Mouse (Mus musculus) MEL (cell line): Measurements from ENCODE around the gene Zfp420. TPM values are rescaled to one million over a fixed set of nuclear protein-coding genes. Genes with fewer than 3 reads are reported as not detected.

Experiments used
- DNase-seq: peaks from one replicate; pipeline ENCODE4 v3.0.0; 2011; ENCODE audit warnings: low read depth, low spot score
- H3K27ac ChIP-seq: 2 replicates; pipeline ENCODE4 v1.5.1; 2012; ENCODE audit warnings: low read depth, mild to moderate bottlenecking, control low read depth, low read length, moderate library complexity; ENCODE audit not compliant: control insufficient read depth
- H3K27me3 ChIP-seq, 2 experiments: fragments of 150-350 bp in 1 of 2; sonication (generic) in 1 of 2; 2 replicates each; pipeline ENCODE4 v1.6.1; 2012; ENCODE audit warnings: low read length in 2 of 2, mild to moderate bottlenecking in 2 of 2, improper control_type of control experiment in 1 of 2, moderate library complexity in 1 of 2; ENCODE audit not compliant: insufficient read depth in 2 of 2, control insufficient read depth in 1 of 2
- H3K36me3 ChIP-seq, 2 experiments: 2 replicates each; pipeline ENCODE4 v1.6.1; 2012 to 2014; ENCODE audit warnings: low read length in 2 of 2, improper control_type of control experiment in 1 of 2, inconsistent platforms in 1 of 2, mild to moderate bottlenecking in 1 of 2; ENCODE audit not compliant: insufficient read depth in 2 of 2, control insufficient read depth in 1 of 2
- H3K4me1 ChIP-seq, 2 experiments: fragments of 150-350 bp in 1 of 2; sonication (generic) in 1 of 2; 2 replicates each; pipeline ENCODE4 v1.6.1; 2012; ENCODE audit warnings: low read length in 2 of 2, improper control_type of control experiment in 1 of 2, mild to moderate bottlenecking in 1 of 2; ENCODE audit not compliant: insufficient read depth in 2 of 2, control insufficient read depth in 1 of 2
- H3K4me3 ChIP-seq, 2 experiments: fragments of 150-350 bp in 1 of 2; sonication (generic) in 1 of 2; 2 replicates each; pipeline ENCODE4 v1.5.1; 2012; ENCODE audit warnings: low read depth in 2 of 2, low read length in 2 of 2, mild to moderate bottlenecking in 2 of 2, moderate library complexity in 2 of 2, control low read depth in 1 of 2, improper control_type of control experiment in 1 of 2; ENCODE audit not compliant: control insufficient read depth in 1 of 2, insufficient read depth in 1 of 2
- H3K79me2 ChIP-seq: 2 replicates; pipeline ENCODE4 v1.6.1; 2012; ENCODE audit warnings: mild to moderate bottlenecking, low read length, moderate library complexity; ENCODE audit not compliant: control insufficient read depth, poor library complexity, insufficient read depth
- H3K9ac ChIP-seq: 2 replicates; pipeline ENCODE4 v1.6.1; 2012; ENCODE audit warnings: low read depth, mild to moderate bottlenecking, control low read depth, low read length, moderate library complexity; ENCODE audit not compliant: control insufficient read depth, poor library complexity, severe bottlenecking
- H3K9me3 ChIP-seq: fragments of 150-350 bp; sonication (generic); replicated peaks from 2 replicates; pipeline ENCODE4 v1.6.1; 2012; ENCODE audit warnings: mild to moderate bottlenecking, low read length, improper control_type of control experiment, moderate library complexity; ENCODE audit not compliant: insufficient read depth
- BHLHE40 ChIP-seq: IDR thresholded peaks from 2 replicates; pipeline ENCODE4 v1.6.1; 2012; ENCODE audit warnings: low read depth, mild to moderate bottlenecking, inconsistent platforms, low read length, improper control_type of control experiment, borderline replicate concordance
- CTCF ChIP-seq, 3 experiments: IDR thresholded peaks in 2 of 3; conservative IDR thresholded peaks in 1 of 3; 2 replicates each; pipeline ENCODE4 v1.5.1; 2011 to 2012; ENCODE audit warnings: low read length in 3 of 3, low read depth in 2 of 3, mild to moderate bottlenecking in 2 of 3, improper control_type of control experiment in 1 of 3, inconsistent platforms in 1 of 3, mixed read lengths in 1 of 3, moderate library complexity in 1 of 3; ENCODE audit not compliant: control insufficient read depth in 1 of 3, insufficient read depth in 1 of 3, poor library complexity in 1 of 3, severe bottlenecking in 1 of 3
- ELF1 ChIP-seq: IDR thresholded peaks from 2 replicates; pipeline ENCODE4 v1.6.1; 2014; ENCODE audit warnings: low read depth, mild to moderate bottlenecking, inconsistent platforms, low read length, improper control_type of control experiment, moderate library complexity
- ETS1 ChIP-seq: IDR thresholded peaks from 2 replicates; pipeline ENCODE4 v1.6.1; 2012; ENCODE audit warnings: low read depth, mild to moderate bottlenecking, inconsistent platforms, low read length, improper control_type of control experiment, moderate library complexity
- JUND ChIP-seq: IDR thresholded peaks from 2 replicates; pipeline ENCODE4 v1.6.1; 2011; ENCODE audit warnings: low read depth, mild to moderate bottlenecking, improper control_type of control experiment, low read length
- MAFK ChIP-seq: IDR thresholded peaks from 2 replicates; pipeline ENCODE4 v1.6.1; 2011; ENCODE audit warnings: low read depth, mild to moderate bottlenecking, low read length, improper control_type of control experiment, borderline replicate concordance
- MAX ChIP-seq: IDR thresholded peaks from 2 replicates; pipeline ENCODE4 v1.6.1; 2011; ENCODE audit warnings: low read length, improper control_type of control experiment
- MAZ ChIP-seq: IDR thresholded peaks from 2 replicates; pipeline ENCODE4 v1.6.1; 2012; ENCODE audit warnings: low read depth, mild to moderate bottlenecking, inconsistent platforms, low read length, improper control_type of control experiment
- MXI1 ChIP-seq: IDR thresholded peaks from 2 replicates; pipeline ENCODE4 v1.6.1; 2011; ENCODE audit warnings: mild to moderate bottlenecking, low read depth, low read length, improper control_type of control experiment
- MYB ChIP-seq: IDR thresholded peaks from 2 replicates; pipeline ENCODE4 v1.6.1; 2011; ENCODE audit warnings: mild to moderate bottlenecking, low read depth, low read length, improper control_type of control experiment
- NRF1 ChIP-seq: IDR thresholded peaks from 2 replicates; pipeline ENCODE4 v1.6.1; 2014; ENCODE audit warnings: low read depth, mild to moderate bottlenecking, inconsistent platforms, low read length, improper control_type of control experiment, moderate library complexity; ENCODE audit not compliant: poor library complexity, insufficient read depth, severe bottlenecking
- POLR2AphosphoS5 ChIP-seq: IDR thresholded peaks from 2 replicates; pipeline ENCODE4 v1.6.1; 2012; ENCODE audit warnings: low read depth, borderline replicate concordance, mild to moderate bottlenecking, inconsistent platforms, low read length, moderate library complexity, mixed read lengths
- RAD21 ChIP-seq: IDR thresholded peaks from 2 replicates; pipeline ENCODE4 v1.6.1; 2011; ENCODE audit warnings: mild to moderate bottlenecking, low read depth, low read length, improper control_type of control experiment
- RCOR1 ChIP-seq: IDR thresholded peaks from 2 replicates; pipeline ENCODE4 v1.6.1; 2012; ENCODE audit warnings: low read depth, mild to moderate bottlenecking, inconsistent platforms, low read length, improper control_type of control experiment
- SIN3A ChIP-seq: IDR thresholded peaks from 2 replicates; pipeline ENCODE4 v1.6.1; 2012; ENCODE audit warnings: low read length, improper control_type of control experiment, inconsistent platforms
- TAL1 ChIP-seq: IDR thresholded peaks from 2 replicates; pipeline ENCODE4 v1.6.1; 2012; ENCODE audit warnings: mild to moderate bottlenecking, inconsistent platforms, low read length, moderate library complexity, mixed read lengths
- TBP ChIP-seq: IDR thresholded peaks from 2 replicates; pipeline ENCODE4 v1.8.0; 2011; ENCODE audit warnings: low read depth, low read length, improper control_type of control experiment
- UBTF ChIP-seq: IDR thresholded peaks from 2 replicates; pipeline ENCODE4 v1.6.1; 2012; ENCODE audit warnings: low read depth, mild to moderate bottlenecking, inconsistent platforms, low read length, improper control_type of control experiment, moderate library complexity, borderline replicate concordance; ENCODE audit not compliant: insufficient read depth
- USF1 ChIP-seq: IDR thresholded peaks from 2 replicates; pipeline ENCODE4 v1.6.1; 2014; ENCODE audit warnings: low read depth, mild to moderate bottlenecking, inconsistent platforms, low read length, improper control_type of control experiment, moderate library complexity
- USF2 ChIP-seq, 2 experiments: IDR thresholded peaks; 2 replicates each; pipeline ENCODE4 v1.6.1; 2011 to 2012; ENCODE audit warnings: improper control_type of control experiment in 2 of 2, low read length in 2 of 2, borderline replicate concordance in 1 of 2, inconsistent platforms in 1 of 2, low read depth in 1 of 2, mild to moderate bottlenecking in 1 of 2; ENCODE audit not compliant: insufficient read depth in 1 of 2
- ZMIZ1 ChIP-seq: IDR thresholded peaks from 2 replicates; pipeline ENCODE4 v1.6.1; 2012; ENCODE audit warnings: low read depth, mild to moderate bottlenecking, inconsistent platforms, low read length, improper control_type of control experiment, moderate library complexity
- polyA plus RNA-seq, 2 experiments: library from polyadenylated mRNA; stranded (reverse) in 1 of 2; unstranded in 1 of 2; fragments of >175 nt in 1 of 2; fragments of >200 nt in 1 of 2; gene quantifications; 2 replicates each; pipeline versions ENCODE4 v1.2.1 to v1.2.4; 2012; ENCODE audit warnings: low replicate concordance in 2 of 2, low read depth in 1 of 2; ENCODE audit not compliant: insufficient read length in 2 of 2, insufficient read depth in 1 of 2, missing spikeins in 1 of 2
- total RNA-seq: library from RNA; depleted of rRNA; stranded (reverse); fragments of 300-350 nt; gene quantifications from 2 replicates; pipeline ENCODE4 v1.2.3, GENCODE M21; 2012

The Zfp420 gene
- total and polyA plus RNA-seq, 3 experiments: 3.2 to 4.2 TPM; not detected in 1

DNA sequence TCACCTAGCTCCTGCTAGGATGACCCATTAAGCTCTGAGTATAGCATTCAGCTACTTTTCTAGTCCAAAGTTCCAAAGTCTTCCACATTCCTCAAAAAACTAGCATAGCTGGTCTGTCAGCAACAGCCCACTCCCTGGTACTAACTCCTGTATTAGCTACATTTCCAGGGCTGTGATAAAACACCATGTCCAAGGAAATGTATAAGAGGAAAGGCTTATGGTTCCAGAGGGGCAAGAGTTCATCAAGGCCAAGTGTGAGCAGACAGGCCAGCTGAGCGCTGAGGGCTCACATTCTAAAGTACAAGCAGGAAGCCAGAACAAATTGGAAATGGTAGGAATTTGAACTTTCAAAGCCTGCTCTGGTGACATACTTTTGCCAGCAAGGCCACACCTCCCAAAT lies 17.7 kb upstream of the Zfp420 start:
- Histone ChIP-seq H3K4me3 (no peak overlapping the region), H3K36me3 (peaks cover 2 to 4% of the 10 kb centered on the region in 2 experiments; a peak in 2 of 4 replicates), H3K79me2 (no peaks in the 10 kb centered on the region), H3K4me1 (peaks cover 0 to 3% of the 10 kb centered on the region in 2 experiments; a peak in 2 of 4 replicates), H3K9ac (no peak overlapping the region), H3K27me3 (no peaks in the 10 kb centered on the region), H3K9me3 (no peaks in the 10 kb centered on the region), H3K27ac (no peak overlapping the region)
- TF ChIP-seq CTCF (IDR thresholded peaks at IDR 0.05 in 2 of 3, conservative IDR thresholded peaks at IDR 0.05 in 1 of 3; ENCODE audit: control insufficient read depth in 1 of 3, insufficient read depth in 1 of 3, low read depth in 2 of 3, low read length in 3 of 3, poor library complexity in 1 of 3, severe bottlenecking in 1 of 3) (no peak), RAD21 (no peak), ZMIZ1 (no peak), NRF1 (no peak), RCOR1 (no peak), MAFK (no peak), ELF1 (no peak), JUND (no peak), UBTF (no peak), TAL1 (no peak), USF1 (no peak), BHLHE40 (no peak), MAZ (no peak), ETS1 (no peak), POLR2AphosphoS5 (no peak), MXI1 (no peak), SIN3A (no peak)
- DNase-seq: no peak

DNA sequence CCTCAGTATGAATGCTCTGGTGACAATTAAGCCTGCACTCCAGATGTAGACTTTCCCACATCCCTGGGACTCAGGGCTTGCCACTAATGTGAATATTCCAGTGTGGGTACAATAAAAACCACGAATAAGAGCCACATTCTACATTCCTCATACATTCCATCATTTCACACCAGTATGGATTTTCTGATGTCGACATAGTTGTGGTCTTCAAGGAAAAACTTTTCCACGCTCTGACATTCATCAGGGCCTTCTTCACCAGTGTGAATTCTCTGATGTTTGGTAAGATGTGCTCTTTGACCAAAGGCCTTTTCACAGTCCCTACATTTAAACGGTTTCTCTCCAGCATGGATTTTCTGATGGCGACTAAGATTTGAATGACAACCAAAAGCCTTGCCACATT lies 15.2 kb upstream of the Zfp420 start:
- Histone ChIP-seq H3K79me2 (no peaks in the 10 kb centered on the region), H3K27me3 (no peaks in the 10 kb centered on the region), H3K4me3 (no peak overlapping the region), H3K4me1 (peaks cover 0 to under 1% of the 10 kb centered on the region in 2 experiments; a peak in 2 of 4 replicates), H3K9ac (no peak overlapping the region), H3K9me3 (no peaks in the 10 kb centered on the region), H3K27ac (no peak overlapping the region), H3K36me3 (peaks cover 0 to 4% of the 10 kb centered on the region in 2 experiments; a peak in 2 of 4 replicates)
- DNase-seq: no peak
- TF ChIP-seq MYB: no peak
- no peak for TF ChIP-seq USF1
- TF ChIP-seq MAZ: no peak
- TF ChIP-seq TBP: no peak
- TF ChIP-seq MAX: no peak
- no peak for TF ChIP-seq ZMIZ1
- TF ChIP-seq USF2 (IDR thresholded peaks at IDR 0.05; ENCODE audit: borderline replicate concordance in 1 of 2, insufficient read depth in 1 of 2, low read depth in 1 of 2, low read length in 2 of 2): no peak
